Mouse (Mus musculus) erythroid progenitor cell, adult 5-6 weeks (primary cell): ENCODE data around the gene Gnaz. TPM values are rescaled to one million over a fixed set of nuclear protein-coding genes. Genes with fewer than 3 reads are reported as not detected.

Experiments used
- ATAC-seq: replicated peaks from 2 replicates; pipeline ENCODE4 v1.8.0; 2016; ENCODE audit warnings: moderate number of reproducible peaks, mild to moderate bottlenecking, moderate TSS enrichment, inconsistent platforms; ENCODE audit not compliant: poor library complexity, low FRiP score, severe bottlenecking
- total RNA-seq, 2 experiments: library from RNA; stranded (forward) in 1 of 2; stranded (reverse) in 1 of 2; fragments of 150-400 nt in 1 of 2; fragments of 186-747, 209-891 nt in 1 of 2; gene quantifications; 2 replicates each; pipeline versions ENCODE4 v1.2.3 to v1.2.4; 2015 to 2017; ENCODE audit warnings: low replicate concordance in 2 of 2

The Gnaz gene
- total RNA-seq, 2 experiments from 2014 or later = 0.38 TPM; not detected in 1

DNA sequence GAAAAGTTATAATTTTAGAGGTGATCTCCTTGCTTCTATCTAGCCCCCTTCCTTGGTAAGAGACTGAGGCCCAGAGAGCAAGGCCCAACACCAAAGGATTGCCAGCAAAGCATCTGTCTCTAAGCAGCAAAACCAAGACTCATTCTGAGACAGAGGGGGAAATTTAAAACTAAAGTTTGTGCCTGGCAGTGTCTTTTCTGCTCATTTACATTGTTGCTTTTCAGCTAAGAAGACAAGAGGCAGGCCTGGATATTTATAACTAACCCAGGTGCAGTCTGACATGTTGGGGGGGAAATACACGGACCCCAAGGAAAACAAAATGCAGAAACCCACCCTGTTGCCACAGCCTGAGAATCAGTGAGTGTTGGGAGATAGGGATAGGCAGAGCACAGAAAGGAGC is 2.6 kb upstream of the Gnaz start:
- ATAC-seq = no peak

DNA sequence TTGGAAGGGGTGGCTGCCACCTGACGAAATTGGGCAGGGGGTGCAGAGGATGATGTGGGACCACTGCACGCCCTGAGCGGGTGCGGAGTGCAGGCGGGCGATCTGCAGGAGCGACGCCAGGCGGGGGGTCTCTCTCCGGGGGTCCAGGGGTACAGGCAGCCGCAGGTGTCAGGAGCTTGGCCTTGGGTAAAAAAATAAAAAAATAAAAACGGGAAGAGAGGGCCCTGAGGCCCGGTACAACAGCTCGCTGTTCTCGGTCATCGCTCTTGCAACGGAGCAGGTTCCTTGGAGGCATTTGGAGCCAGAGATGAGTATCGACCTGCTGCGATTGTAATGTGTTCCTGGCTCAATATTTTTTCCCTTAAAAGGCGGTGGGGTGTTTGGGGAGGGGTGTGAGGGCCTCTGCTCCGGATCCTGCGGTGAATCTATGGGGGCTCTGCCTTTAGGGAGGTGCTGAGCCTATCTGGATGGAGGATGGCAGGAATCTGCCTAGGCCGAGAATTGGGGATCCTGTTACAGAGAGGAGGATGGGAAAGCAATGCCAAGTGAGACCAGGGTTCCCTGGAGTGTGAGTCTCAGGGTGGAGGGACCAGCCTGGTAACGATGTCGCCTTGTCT is 782 bp downstream of the Gnaz start:
- no peak for ATAC-seq

DNA sequence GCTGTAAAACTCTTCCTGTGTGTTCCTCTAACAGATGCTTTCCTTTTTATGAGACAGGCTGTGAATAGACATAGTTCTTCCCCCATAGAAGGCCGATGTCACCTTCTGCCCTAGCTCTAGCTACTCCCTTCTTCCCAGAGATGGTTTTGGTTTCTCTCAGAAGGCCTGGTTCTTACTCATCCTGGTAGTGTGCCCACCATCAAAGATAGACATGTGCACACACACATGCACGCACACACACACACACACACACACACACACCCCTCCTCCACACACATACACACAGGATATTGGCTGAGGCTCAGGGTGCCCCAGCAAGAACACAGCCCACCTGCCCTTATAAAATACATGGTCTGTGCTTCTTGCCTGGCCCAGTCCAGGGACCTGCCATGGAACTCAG is 2.3 kb downstream of the Gnaz start:
- no peak for ATAC-seq

- no peak for ATAC-seq
Observed at GRCm38 (mm10) chr10:74973026-74973425, 6.0 kb downstream of the Gnaz start.

DNA sequence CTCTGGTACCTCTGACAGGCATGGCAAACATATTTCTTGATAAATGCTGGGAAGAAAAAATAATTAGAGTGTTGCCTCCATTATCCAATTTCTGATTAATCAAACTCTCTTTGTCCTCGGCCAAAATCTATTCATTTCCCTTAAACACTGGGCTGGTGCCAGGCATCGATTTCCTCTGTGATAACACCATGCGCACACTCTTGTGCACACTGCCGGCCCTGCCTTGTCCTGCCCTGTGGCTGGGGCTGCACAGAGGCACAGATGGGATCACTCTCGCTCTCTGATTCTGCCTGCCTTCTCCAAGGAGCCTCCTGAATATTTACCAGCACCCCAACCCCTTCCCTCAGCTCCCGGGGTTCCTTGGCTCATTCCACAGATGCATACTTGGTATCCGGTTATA is 8.6 kb downstream of the Gnaz start:
- no peak for ATAC-seq

- ATAC-seq = no peak
Observed at GRCm38 (mm10) chr10:74976429-74976828, 9.5 kb downstream of the Gnaz start.

DNA sequence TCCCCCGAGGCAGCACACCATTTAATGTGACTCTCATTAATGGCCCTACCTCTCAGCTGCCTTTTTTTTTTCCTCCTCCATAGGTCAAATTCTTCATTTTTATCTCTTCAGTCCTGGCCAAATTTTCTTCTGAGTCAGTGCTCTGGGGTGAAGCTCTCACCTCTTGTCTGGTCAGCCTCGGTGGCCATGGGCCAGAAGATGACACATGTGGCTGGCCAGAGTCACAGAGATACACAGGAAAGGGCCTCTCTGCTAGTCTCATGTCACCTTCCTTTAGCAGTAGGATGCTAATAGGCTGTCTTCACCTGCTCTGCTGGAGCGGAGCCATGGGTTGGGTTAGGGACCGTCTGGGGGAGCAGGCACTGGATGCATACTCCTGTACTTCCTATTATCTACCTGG is 11.1 kb downstream of the Gnaz start:
- ATAC-seq = no peak

GRCm38 (mm10) chr10:74981159-74981558 is 14.2 kb downstream of the Gnaz start:
- no peak for ATAC-seq

DNA sequence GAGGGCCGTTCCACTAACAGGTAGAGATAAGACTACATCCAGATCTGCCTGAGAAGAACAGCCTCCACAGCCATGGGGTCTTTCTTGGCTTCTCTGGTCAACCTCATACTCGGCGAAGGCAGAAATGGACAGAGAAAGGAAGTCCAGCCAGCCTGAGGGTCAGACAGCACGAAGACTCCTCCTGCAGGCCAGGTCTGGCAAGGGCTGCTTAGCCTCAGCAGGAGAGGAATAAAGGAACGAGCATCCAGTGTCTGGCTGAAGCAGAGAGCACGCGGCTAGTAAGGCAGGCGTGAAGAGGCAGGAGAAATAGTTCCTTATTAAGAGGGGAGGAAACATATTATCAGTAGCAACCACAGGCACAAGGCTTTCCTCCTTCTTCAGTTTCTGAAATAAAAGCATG is 16.2 kb downstream of the Gnaz start:
- ATAC-seq = no peak

- ATAC-seq = no peak
Observed at GRCm38 (mm10) chr10:74987698-74988470, 20.9 kb downstream of the Gnaz start.

DNA sequence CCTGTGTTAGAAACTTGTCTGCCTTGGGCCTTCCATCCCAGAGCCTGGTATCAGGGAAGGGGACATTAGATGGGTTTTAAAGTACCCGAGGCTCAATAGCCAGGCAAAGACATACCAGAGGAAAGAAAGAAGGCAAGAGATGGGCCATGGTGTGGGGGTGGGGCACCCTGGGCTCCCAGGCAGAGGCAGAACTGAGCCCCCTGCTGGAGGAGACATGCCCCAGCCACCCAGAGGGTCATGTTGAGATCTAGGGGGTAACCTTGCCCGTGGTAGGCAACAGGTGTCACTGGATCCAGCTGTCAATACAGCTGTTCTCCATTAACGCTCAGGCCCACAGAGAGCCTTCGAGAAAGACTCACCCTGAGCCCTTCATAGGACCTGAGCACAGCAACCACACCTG is 22.8 kb downstream of the Gnaz start:
- no peak for ATAC-seq

- no peak for ATAC-seq
Observed at GRCm38 (mm10) chr10:74990584-74991322, 23.8 kb downstream of the Gnaz start.

DNA sequence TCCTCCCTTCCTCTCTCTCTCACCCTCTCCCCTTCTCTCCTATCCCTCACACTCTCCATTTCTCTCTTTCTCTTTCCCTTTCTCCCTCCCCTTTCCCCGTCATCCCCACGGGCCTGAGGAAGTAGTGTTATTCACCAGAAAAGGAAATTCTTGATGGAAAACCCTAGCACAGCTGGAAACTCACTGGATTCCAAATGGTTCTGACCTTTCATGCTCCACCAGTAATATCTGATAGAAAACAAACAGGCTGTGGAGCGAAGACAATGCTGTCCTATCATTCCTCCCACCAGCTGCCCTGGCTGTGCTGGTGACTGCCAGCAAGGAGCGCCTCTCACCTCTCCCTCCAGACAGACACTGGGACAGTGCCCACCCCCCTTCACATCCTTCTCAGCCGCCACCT is 27.9 kb downstream of the Gnaz start:
- no peak for ATAC-seq

GRCm38 (mm10) chr10:74995377-74995776 is 28.4 kb downstream of the Gnaz start:
- no peak for ATAC-seq

DNA sequence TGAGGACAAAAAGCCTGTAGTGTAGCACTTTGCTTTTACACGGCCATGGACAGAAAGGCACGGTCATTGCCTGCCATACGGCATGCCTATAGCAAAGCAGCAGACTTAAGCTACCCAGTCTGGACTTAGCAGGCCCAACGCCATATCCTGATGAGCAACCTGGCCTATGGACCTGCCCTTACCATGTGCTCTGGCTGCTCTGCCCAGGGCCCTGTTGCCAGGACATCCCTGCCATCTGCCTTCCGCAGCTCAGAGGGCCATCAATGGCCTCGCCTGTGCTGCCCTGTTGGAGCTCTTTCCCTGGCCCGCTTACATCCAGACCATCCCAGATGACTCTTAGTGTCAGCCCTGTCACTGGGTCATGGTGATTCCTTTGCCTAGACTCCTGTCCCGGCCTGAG is 34.4 kb downstream of the Gnaz start:
- no peak for ATAC-seq

- 0 out of 2 replicates have a peak, but pooled peaks have one; percentile 23 for ATAC-seq
Observed at GRCm38 (mm10) chr10:75004067-75004466, 37.1 kb downstream of the Gnaz start.

DNA sequence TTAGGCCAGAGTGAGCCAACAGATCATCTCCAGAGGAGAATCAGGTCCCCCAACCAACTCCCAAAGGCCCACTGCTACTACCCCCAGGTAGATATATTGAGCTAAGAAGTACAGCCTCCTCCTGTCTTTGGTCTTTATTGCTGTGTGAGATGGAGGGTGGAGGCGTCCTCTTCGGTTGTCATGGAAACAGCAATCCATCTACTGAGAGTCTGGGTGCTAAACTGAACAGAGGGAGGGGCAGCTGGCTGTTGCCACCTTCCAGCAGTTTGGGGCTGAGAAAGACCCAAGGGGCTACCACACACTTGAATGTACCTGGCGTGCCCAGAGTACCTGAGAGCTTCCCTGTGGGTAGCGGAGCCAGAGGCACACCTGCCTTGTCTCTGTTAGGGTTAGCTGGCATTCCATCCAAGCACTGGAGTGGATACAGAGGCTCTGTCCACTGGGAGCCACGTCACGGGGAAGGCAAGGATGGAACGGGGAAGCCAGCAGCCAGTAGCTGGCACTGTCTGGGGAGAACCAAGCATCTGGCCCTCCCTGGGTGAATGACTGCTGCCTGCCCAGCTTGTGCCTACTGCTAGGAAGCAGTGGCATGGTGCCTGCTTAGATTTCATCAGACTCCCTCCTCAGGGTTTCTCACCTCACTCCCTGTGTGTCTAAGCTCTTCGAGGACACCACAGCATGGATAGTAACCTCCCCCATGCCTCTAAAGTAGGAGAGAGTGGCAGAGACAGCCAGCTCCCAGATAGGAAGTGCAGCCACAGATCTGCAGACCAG is 40.1 kb downstream of the Gnaz start:
- no peak for ATAC-seq

DNA sequence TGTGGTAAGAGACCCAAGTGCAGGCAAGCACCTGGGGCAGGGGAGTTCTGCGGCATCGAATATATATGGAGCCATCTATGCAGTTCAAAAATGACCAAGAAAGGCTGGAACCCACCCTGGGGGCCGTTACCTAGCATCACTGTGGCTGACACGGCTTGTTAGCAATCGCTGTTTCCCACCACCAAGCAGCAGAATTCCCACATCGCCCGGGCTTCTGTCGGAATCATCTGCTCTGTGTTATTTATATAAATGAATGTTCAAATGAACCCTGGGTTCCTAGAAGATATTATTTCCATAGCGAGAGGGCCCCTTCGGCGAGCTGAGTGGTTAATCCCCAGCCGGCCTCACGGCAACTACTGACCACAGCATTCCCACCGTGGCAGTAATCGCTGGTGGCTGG is 43.7 kb downstream of the Gnaz start:
- no peak for ATAC-seq

DNA sequence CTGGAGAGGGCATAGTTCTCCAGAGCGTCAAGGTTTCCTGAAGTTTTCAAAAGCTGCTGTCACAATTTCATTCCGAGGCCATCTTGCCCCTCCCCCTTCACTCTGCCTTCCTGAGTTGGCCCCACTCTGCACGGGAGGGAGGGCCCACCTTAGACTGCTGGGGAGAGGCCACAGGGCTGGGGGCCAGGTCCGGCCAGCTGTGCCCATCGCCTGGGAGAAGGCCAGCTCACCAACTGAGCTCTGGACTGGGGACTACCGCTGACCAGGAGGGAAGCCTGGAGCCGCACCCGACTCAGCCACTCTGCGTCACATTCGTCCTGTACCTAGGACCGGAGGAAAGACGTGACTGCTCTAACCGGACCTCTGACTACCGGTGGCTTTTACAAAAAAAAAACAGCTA is 48.5 kb downstream of the Gnaz start:
- ATAC-seq = no peak

GRCm38 (mm10) chr10:75016481-75016880 is 49.5 kb downstream of the Gnaz start:
- ATAC-seq = no peak
